Mouse (Mus musculus) hindbrain, embryonic 16.5 days (tissue): Measurements from ENCODE around the gene Dcpp2. TPM values are rescaled to one million over a fixed set of nuclear protein-coding genes. Genes with fewer than 3 reads are reported as not detected.
"Not testable (repeated sequence)": the region's sequence is repeated elsewhere in the genome, so short reads cannot be mapped to it uniquely, and the experiment has no call there.

Source experiments
- ATAC-seq: fragments of 200-750 bp; cut with Nextera tagmentation; 2 replicates; pipeline ENCODE4 v1.8.0; 2017; ENCODE audit warnings: moderate TSS enrichment, moderate library complexity
- H3K27ac ChIP-seq: fragments of 300-500 bp; sonication (generic); 2 replicates; pipeline ENCODE4 v1.5.1; 2014; ENCODE audit warnings: low read depth, mild to moderate bottlenecking, control low read depth, low read length, moderate library complexity
- H3K27me3 ChIP-seq: fragments of 300-500 bp; sonication (generic); replicated peaks from 2 replicates; pipeline ENCODE4 v1.6.1; 2014; ENCODE audit warnings: low read length; ENCODE audit not compliant: control insufficient read depth, insufficient read depth
- H3K36me3 ChIP-seq: fragments of 300-500 bp; sonication (generic); 2 replicates; pipeline ENCODE4 v1.6.1; 2014; ENCODE audit warnings: mild to moderate bottlenecking, low read length, moderate library complexity, mixed read lengths; ENCODE audit not compliant: control insufficient read depth, insufficient read depth
- H3K4me1 ChIP-seq: fragments of 300-500 bp; sonication (generic); 2 replicates; pipeline ENCODE4 v1.6.1; 2014; ENCODE audit warnings: low read depth, low read length; ENCODE audit not compliant: control insufficient read depth, insufficient read depth
- H3K4me2 ChIP-seq: fragments of 300-500 bp; sonication (generic); 2 replicates; pipeline ENCODE4 v1.6.1; 2014; ENCODE audit warnings: mild to moderate bottlenecking, low read length, control low read depth, moderate library complexity
- H3K4me3 ChIP-seq: fragments of 300-500 bp; sonication (generic); 2 replicates; pipeline ENCODE4 v1.5.1; 2014; ENCODE audit warnings: mild to moderate bottlenecking, low read length, control low read depth, moderate library complexity
- H3K9ac ChIP-seq: fragments of 300-500 bp; sonication (generic); 2 replicates; pipeline ENCODE4 v1.6.1; 2014; ENCODE audit warnings: low read depth, mild to moderate bottlenecking, control low read depth, low read length, moderate library complexity
- H3K9me3 ChIP-seq: fragments of 300-500 bp; sonication (generic); 2 replicates; pipeline ENCODE4 v1.6.1; 2014; ENCODE audit warnings: mild to moderate bottlenecking, low read length, moderate library complexity; ENCODE audit not compliant: control insufficient read depth
- WGBS: fragments of 180-500 bp; shearing (Covaris S2); extraction: QIAGEN DNeasy Blood & Tissue Kit; methylation state at CpG from one replicate; pipeline ENCODE4 v1.1.7; 2014; 5-methylcytosine and 5-hydroxymethylcytosine counted together
- polyA plus RNA-seq: library from polyadenylated mRNA; unstranded; fragments of >200 nt; fragmentation: Nextera tagmentation; extraction: Ambion mirVana; gene quantifications from 2 replicates; pipeline ENCODE4 v1.2.1, GENCODE M21; 2015

Dcpp2 gene
- polyA plus RNA-seq = not detected in 2 replicates

- H3K4me3 ChIP-seq, H3K36me3 ChIP-seq, H3K9me3 ChIP-seq, H3K4me1 ChIP-seq, H3K27ac ChIP-seq, H3K27me3 ChIP-seq, ATAC-seq, H3K4me2 ChIP-seq, H3K9ac ChIP-seq: not testable (repeated sequence)
- WGBS = 77% methylated on average over 4 of the region's 4 CpGs
These were observed at the start of gene Dcpp2, which contains the start of gene Dcpp1 for GRCm38 (mm10) chr17:23880576-23880975. Gene Dcpp2 (plus strand): TSS chr17:23880880. Gene Dcpp1 (plus strand): TSS chr17:23880876.

DNA sequence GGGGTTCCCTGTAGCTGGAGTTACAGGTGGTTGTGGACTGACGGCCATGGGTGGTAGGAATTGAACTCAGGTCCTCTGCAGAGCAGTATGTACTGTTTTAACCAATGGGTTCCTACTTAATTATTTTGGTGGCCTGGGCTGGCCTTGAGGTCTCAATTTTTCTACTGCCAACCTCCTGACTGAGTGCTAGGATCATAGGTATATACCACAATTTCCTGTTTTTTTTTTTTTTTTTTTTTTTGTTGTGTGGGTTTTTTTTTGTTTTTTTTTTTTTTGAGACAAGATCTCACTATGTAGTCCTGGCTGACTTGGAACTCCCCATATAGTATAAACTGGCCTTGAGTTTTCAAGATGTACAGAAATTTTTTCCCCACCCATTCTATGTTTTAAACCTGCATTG, 49.5 kb upstream of the Dcpp2 start:
- no peak for ATAC-seq
- H3K27ac ChIP-seq = no peak overlapping the region
- H3K4me2 ChIP-seq = no peak overlapping the region
- H3K27me3 ChIP-seq = peaks cover 10% of the 10 kb centered on the region
- 94% methylated on average over 1 of the region's 1 CpGs for WGBS
- no peak overlapping the region for H3K9ac ChIP-seq
- no peaks in the 10 kb centered on the region; the same call in 1 of the 2 replicates for H3K36me3 ChIP-seq
- peaks cover 14% of the 10 kb centered on the region for H3K4me1 ChIP-seq
- H3K4me3 ChIP-seq = no peak overlapping the region
- no peaks in the 10 kb centered on the region for H3K9me3 ChIP-seq

GRCm38 (mm10) chr17:23836006-23836575, 44.6 kb upstream of the Dcpp2 start, which contains the start of gene Prss33:
Gene Prss33 (minus strand): TSS chr17:23836056.
- Histone ChIP-seq H3K9ac (no peak within 1 kb of the TSS; the same call in 1 of the 2 replicates), H3K27me3 (peaks cover 10% of the 10 kb centered on the region), H3K4me1 (no peaks in the 10 kb centered on the region), H3K4me2 (no peak within 1 kb of the TSS), H3K9me3 (no peaks in the 10 kb centered on the region), H3K36me3 (no peaks in the 10 kb centered on the region), H3K4me3 (no peak within 1 kb of the TSS), H3K27ac (no peak within 1 kb of the TSS)
- ATAC-seq = no peak
- WGBS = 77% methylated on average over 8 of the region's 8 CpGs

GRCm38 (mm10) chr17:23841145-23841544, 39.5 kb upstream of the Dcpp2 start:
- H3K4me3 ChIP-seq = no peak overlapping the region
- no peak overlapping the region for H3K4me2 ChIP-seq
- no peak overlapping the region for H3K9ac ChIP-seq
- H3K9me3 ChIP-seq = no peaks in the 10 kb centered on the region
- no peak for ATAC-seq
- H3K4me1 ChIP-seq = no peaks in the 10 kb centered on the region
- WGBS = 30% methylated on average over 4 of the region's 4 CpGs
- H3K27me3 ChIP-seq = peaks cover 3% of the 10 kb centered on the region; the same call in 1 of the 2 replicates
- H3K36me3 ChIP-seq = no peaks in the 10 kb centered on the region
- no peak overlapping the region for H3K27ac ChIP-seq

GRCm38 (mm10) chr17:23843141-23843811, 37.4 kb upstream of the Dcpp2 start:
- Histone ChIP-seq H3K9ac (no peak overlapping the region), H3K27me3 (peaks cover 3% of the 10 kb centered on the region; the same call in 1 of the 2 replicates), H3K9me3 (no peaks in the 10 kb centered on the region), H3K4me2 (no peak overlapping the region; the same call in 1 of the 2 replicates), H3K4me3 (no peak overlapping the region), H3K27ac (no peak overlapping the region), H3K4me1 (no peaks in the 10 kb centered on the region), H3K36me3 (no peaks in the 10 kb centered on the region)
- WGBS = 42% methylated on average over 23 of the region's 23 CpGs
- ATAC-seq = no peak; the same call in 1 of the 2 replicates

DNA sequence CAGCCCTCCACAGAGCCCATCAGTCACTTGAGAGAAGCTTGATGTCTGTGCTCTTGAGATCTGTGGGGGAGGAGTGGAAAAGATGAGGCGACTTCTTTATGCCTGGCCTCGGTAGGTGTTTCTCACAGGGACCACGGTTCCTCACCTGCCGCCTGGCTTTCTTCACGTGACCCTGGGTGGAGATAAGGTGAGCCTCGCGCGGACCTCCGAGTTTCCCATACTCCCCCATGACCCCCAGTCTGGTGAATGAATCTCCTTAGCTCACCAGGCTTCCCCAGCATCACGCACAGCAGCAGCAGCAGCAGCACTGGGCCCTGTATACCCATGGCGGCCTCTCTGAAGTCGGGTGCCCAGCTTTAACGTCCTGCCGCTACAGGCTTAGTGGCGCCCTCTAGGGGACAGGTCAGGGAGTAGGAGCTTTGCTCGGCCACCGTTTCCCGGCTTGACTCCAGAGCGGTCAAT, 36.8 kb upstream of the Dcpp2 start, which contains the start of the genes Prss32 and Prss41:
Gene Prss32, plus strand, starts transcription at position 44 of the 462 bp plus-strand sequence.
Gene Prss41, minus strand, starts transcription at position 361 of the 462 bp plus-strand sequence.
- Histone ChIP-seq H3K27ac (no peak within 1 kb of the TSS), H3K4me3 (no peak within 1 kb of the TSS), H3K27me3 (peaks cover 3% of the 10 kb centered on the region; the same call in 1 of the 2 replicates), H3K36me3 (no peaks in the 10 kb centered on the region), H3K4me2 (peak within 1 kb of the TSS; percentile 24), H3K9me3 (no peaks in the 10 kb centered on the region), H3K4me1 (no peaks in the 10 kb centered on the region), H3K9ac (no peak within 1 kb of the TSS)
- peak; percentile 40; the same call in 1 of the 2 replicates for ATAC-seq
- 11% methylated on average over 19 of the region's 19 CpGs for WGBS

- WGBS = 64% methylated on average over 2 of the region's 2 CpGs
- no peak overlapping the region for H3K4me3 ChIP-seq
- no peaks in the 10 kb centered on the region; the same call in 1 of the 2 replicates for H3K27me3 ChIP-seq
- no peak overlapping the region for H3K27ac ChIP-seq
- H3K9me3 ChIP-seq = no peaks in the 10 kb centered on the region
- no peaks in the 10 kb centered on the region for H3K36me3 ChIP-seq
- no peaks in the 10 kb centered on the region for H3K4me1 ChIP-seq
- H3K4me2 ChIP-seq = no peak overlapping the region
- H3K9ac ChIP-seq = no peak overlapping the region
- ATAC-seq = no peak
These were observed 30.7 kb upstream of the Dcpp2 start for GRCm38 (mm10) chr17:23850028-23850427.

- peak; percentile 69; the same call in 1 of the 2 replicates for ATAC-seq
- H3K4me1 ChIP-seq = no peaks in the 10 kb centered on the region
These were observed 29.6 kb upstream of the Dcpp2 start for GRCm38 (mm10) chr17:23850853-23851749.

More at GRCm38 (mm10) chr17:23850853-23851749, 29.6 kb upstream of the Dcpp2 start:
- Histone ChIP-seq H3K36me3 (no peaks in the 10 kb centered on the region), H3K4me2 (no peak overlapping the region), H3K27me3 (no peaks in the 10 kb centered on the region; the same call in 1 of the 2 replicates), H3K9ac (no peak overlapping the region), H3K9me3 (no peaks in the 10 kb centered on the region), H3K27ac (no peak overlapping the region), H3K4me3 (no peak overlapping the region)
- WGBS = 62% methylated on average over 18 of the region's 19 CpGs
